Mouse (Mus musculus): ENCODE results near the gene Dip2a.

Gene Dip2a

GRCm38 (mm10) chr10:76247960-76248646, 97.0 kb downstream of the Dip2a start:
- in situ Hi-C loops (cut with MseI, MboI), result no loop called here

DNA sequence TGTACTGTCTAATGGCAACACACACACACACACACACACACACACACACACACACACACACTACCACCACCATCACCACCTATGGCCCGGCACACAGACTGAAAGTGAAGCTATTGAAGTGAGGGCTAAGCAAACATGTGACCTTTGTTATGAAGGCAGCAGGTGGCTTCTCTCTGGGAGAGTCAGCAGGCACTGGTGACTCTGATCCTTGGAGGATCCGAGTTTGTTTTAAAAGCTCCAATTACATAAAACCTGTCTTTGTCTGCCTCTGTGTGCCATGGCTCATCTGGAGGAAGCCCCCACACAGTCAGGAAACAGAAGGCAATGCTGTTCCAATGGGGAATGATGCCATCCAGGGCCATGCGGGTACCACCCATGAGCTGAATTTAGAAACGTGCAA, 98.5 kb downstream of the Dip2a start:
- in situ Hi-C loops (cut with MseI, MboI), result no loop called here

DNA sequence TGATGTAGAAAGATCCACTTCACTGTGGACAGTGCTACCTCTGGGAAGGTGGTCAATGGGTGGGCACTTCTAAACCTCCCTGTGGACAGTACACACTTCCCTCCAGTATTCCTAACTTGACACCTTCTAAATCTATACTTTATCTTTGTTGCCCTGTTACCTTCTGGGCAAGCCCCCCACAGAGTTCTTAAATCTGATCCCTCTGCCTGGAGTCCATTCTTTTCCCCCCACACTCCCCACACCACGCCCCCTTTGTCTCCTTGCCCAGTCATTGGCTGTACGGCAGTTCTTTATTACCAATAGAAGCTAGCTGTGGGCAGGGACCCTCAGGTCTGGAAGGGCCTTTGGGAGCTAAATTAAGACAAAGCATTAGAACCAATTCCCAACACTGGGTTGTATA, 100.0 kb downstream of the Dip2a start:
- in situ Hi-C loops (cut with MseI, MboI), result no loop called here

DNA sequence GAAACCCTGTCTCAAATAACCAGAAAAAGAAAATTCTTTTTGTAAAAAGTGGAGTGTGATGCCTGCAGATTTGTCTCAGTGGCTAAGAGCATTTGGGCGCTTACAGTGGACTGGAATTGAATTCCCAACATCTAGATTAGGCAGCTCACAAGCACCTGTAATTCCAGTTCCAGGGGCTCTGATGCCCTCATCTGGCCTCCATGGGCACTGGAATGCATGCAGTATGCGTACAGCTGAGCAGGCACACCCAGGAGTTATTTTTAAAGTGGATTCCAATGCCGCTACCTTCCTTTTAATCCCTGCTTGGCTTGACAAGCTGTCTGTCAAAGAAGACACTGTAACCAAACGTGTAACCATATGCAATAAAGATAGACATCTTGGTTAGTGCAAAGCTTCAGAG, 105.7 kb downstream of the Dip2a start:
- in situ Hi-C loops (cut with MseI, MboI), result no loop called here

DNA sequence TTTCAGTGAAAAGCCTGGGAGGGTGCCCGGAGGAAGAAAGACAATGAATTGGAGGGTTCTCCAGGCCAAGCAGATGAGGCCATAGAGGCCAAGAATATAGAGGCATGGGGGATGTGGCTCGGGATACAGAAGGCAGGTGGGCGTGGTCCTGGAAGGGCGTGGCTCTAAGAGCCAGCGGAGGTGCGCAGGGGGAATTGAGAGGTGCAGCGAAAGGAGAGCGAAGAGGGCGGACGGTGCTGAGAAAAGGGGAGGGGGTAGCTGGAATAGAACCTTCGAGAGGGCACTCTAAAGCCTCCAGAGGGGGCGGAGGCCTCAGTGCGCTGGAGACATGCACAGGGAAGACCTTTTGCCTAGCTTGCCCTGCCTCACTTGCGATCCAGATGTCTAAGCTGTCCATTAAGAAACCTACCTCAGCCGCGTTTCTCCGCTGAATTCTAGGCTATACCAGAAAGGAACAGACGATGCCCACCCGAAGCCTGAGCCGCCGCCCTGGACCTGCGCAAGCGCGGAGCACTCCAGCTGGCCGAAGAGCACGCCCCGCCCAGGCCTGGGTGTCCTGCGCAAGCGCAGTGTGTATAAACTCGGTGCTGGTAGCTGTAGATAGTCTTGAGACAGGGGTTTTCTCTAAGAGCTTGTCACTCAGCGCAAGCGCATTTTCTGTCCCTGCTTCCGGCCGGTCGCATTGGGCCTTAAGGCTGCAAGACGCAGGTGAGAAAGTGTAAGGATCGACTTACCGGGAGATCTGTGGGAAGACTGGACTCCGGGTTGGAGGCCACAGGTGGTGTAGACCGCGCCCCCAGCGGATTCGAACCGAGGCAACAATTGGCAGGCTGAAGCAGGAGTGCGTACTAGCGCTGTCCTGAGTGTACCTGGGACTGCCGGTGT, 107.5 kb downstream of the Dip2a start, which contains the start of gene Prmt2:
Gene Prmt2, minus strand, starts transcription at position 525 of the 885 bp plus-strand sequence.
- in situ Hi-C loops (cut with MseI, MboI), result no loop called here

DNA sequence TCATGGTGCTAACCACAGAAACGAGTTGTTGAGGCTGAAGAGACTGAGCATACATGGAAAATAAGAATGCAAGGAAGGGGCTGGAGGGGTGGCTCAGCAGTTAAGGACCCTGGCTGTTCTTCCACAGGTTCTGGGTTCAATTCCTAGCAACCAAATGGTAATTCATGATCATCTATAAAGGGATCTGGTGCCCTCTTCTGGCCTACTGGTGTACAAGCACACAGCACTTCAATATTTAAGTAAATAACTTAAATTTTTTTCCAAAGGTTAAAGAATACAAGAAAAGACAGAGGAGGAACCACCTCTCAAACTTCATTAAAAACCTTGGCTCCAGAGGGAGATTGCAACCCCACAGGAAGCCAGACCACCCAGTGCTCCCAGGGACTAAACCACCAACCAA, 115.5 kb downstream of the Dip2a start:
- in situ Hi-C loops (cut with MseI, MboI), result no loop called here

DNA sequence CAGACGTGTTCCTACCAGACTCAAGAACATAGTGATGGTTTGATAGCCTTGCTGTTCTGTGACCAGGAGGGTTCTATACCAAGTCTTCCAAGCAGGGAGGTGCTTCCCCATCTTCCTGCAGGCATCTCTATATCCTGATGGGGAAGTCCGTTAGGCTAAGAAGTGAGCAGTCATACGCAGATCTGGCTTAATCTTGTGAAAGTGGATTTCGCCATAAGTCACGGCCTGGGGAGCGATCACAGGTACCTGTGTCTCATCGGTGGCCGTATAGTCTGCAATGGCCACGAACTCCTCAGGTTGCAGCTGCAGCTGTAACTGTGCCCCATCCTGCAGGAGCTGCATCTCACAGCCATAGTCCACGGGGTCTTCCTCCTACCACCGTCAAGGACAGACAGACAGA, 119.1 kb downstream of the Dip2a start:
- in situ Hi-C loops (cut with MseI, MboI), result no loop called here

GRCm38 (mm10) chr10:76218240-76218639, 126.9 kb downstream of the Dip2a start:
- in situ Hi-C loops (cut with MseI, MboI), result no loop called here

DNA sequence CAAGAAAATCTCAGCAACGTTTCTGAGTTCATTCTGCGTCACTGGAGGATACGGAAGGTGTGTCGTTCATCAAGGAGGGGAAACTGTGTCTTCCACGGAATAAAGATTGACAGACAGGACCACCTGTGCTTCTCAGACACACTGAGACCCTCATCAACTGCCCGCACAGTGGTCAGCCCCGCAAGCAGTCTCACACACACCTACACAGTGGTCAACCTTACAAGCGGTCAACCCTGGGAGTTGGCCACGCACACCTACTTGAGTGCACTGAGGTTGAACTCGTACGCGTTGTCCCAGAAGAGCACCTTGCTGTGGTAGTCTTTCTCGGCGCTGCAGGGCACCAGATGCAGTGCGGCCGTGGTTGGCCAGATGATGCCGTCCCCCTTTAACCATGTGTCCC, 128.0 kb downstream of the Dip2a start:
- in situ Hi-C loops (cut with MseI, MboI), result no loop called here

- in situ Hi-C loops (cut with MseI, MboI), result no loop called here
Observed at GRCm38 (mm10) chr10:76214161-76214560, 130.9 kb downstream of the Dip2a start.

DNA sequence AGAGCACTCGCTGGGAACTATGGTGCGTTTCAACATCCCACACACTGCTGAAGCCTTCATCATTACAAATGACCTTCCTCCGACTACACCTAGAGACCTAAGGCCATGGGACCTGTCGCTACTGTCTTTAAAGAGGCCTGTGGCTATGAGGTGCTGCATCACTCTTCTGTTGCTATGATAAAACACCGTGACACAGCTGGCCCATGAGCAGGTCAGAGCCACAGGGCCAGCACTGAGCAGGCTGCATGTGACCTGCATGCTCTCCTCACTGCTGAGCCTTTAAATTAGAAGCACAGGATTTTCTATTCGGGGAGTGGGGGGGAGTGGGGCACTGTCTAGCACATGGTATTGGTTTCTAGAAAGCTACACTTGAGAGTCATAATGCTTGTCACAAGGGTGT, 133.0 kb downstream of the Dip2a start:
- in situ Hi-C loops (cut with MseI, MboI), result no loop called here

- in situ Hi-C loops (cut with MseI, MboI), result no loop called here
Observed at GRCm38 (mm10) chr10:76210806-76211205, 134.3 kb downstream of the Dip2a start.
